Mouse (Mus musculus) hindbrain, embryonic 10.5 days (tissue): Measurements from ENCODE around the gene Iqsec1. TPM values are rescaled to one million over a fixed set of nuclear protein-coding genes. Genes with fewer than 3 reads are reported as not detected.

ENCODE experiments used
- DNase-seq: peaks from one replicate; pipeline ENCODE4 v3.0.0-alpha.2; 2017; ENCODE audit warnings: low spot score
- H3K27ac ChIP-seq: fragments of 300-500 bp; sonication (generic); 2 replicates; pipeline ENCODE4 v1.5.1; 2016; ENCODE audit warnings: mild to moderate bottlenecking, moderate library complexity
- H3K27me3 ChIP-seq: fragments of 300-500 bp; sonication (generic); 2 replicates; pipeline ENCODE4 v1.6.1; 2016; ENCODE audit warnings: mild to moderate bottlenecking; ENCODE audit not compliant: poor library complexity, insufficient read depth, severe bottlenecking
- H3K36me3 ChIP-seq: fragments of 300-500 bp; sonication (generic); 2 replicates; pipeline ENCODE4 v1.6.1; 2016; ENCODE audit warnings: mild to moderate bottlenecking, moderate library complexity
- H3K4me1 ChIP-seq: fragments of 300-500 bp; sonication (generic); replicated peaks from 2 replicates; pipeline ENCODE4 v1.6.1; 2016; ENCODE audit warnings: mild to moderate bottlenecking
- H3K4me3 ChIP-seq: fragments of 300-500 bp; sonication (generic); 2 replicates; pipeline ENCODE4 v1.5.1; 2016; ENCODE audit warnings: mild to moderate bottlenecking, moderate library complexity
- H3K9me3 ChIP-seq: fragments of 300-500 bp; sonication (generic); 2 replicates; pipeline ENCODE4 v1.6.1; 2016; ENCODE audit warnings: mild to moderate bottlenecking, moderate library complexity
- WGBS: fragments of 180-500 bp; shearing (Covaris S2); methylation state at CpG from one replicate; pipeline ENCODE4 v1.1.7; 2016; 5-methylcytosine and 5-hydroxymethylcytosine counted together
- polyA plus RNA-seq: library from polyadenylated mRNA; unstranded; fragments of >200 nt; fragmentation: Nextera tagmentation; extraction: Ambion mirVana; gene quantifications from 2 replicates; pipeline ENCODE4 v1.2.1, GENCODE M21; 2016

The Iqsec1 gene
- polyA plus RNA-seq, 1 experiment from 2014 or later, result 13.8 TPM

DNA sequence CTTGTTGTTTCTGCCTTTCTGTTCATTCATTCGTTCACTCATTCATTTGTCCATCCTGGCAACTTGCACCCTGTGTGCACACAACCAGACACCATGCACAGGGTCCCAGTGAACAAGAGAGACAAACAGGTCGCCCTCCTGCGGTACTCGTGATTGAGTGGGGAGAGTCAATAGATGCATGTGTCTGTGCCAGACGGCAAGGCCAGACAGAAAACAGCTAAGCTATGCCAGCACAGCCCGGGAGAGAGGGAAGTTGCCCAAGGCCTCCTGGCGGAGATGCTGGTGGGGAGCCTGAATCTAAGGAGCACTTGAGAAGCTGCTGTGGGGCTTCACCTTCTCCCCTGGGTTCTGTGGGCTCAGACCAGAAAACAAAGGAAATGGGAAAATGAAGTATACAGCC lies 373.1 kb downstream of the Iqsec1 start:
- peaks cover 20% of the 10 kb centered on the region for H3K4me1 ChIP-seq
- H3K27me3 ChIP-seq, result peaks cover 3% of the 10 kb centered on the region; the same call in 1 of the 2 replicates
- H3K4me3 ChIP-seq, result no peak overlapping the region
- no peaks in the 10 kb centered on the region for H3K36me3 ChIP-seq
- WGBS, result 81% methylated on average over 7 of the region's 7 CpGs
- H3K27ac ChIP-seq, result no peak overlapping the region
- no peak for DNase-seq
- no peaks in the 10 kb centered on the region for H3K9me3 ChIP-seq

DNA sequence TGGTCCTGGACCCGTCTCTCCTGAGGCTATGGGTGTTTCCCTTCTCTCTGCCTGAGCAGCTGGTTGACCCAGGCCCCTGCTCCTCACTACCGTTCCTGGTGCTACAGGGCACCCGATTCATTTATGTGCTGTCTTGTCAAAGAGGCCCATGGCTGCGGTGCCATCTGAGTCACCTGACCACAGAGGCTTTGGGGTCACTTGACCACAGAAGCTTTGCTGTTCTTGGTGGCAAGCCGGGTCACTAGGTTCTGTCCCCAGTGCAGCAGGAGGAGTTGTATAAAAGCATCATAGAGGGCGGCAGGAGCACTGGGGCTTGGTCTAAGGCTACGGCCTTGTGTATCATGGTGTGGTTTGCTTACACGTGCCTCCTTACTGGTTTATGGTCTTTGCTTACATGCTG lies 375.2 kb downstream of the Iqsec1 start:
- DNase-seq, result no peak
- 78% methylated on average over 8 of the region's 8 CpGs for WGBS
- no peaks in the 10 kb centered on the region for H3K36me3 ChIP-seq
- H3K9me3 ChIP-seq, result no peaks in the 10 kb centered on the region
- H3K27me3 ChIP-seq, result peaks cover 3% of the 10 kb centered on the region; the same call in 1 of the 2 replicates
- peaks cover 2% of the 10 kb centered on the region; the same call in 1 of the 2 replicates for H3K4me1 ChIP-seq
- H3K27ac ChIP-seq, result no peak overlapping the region
- H3K4me3 ChIP-seq, result no peak overlapping the region

DNA sequence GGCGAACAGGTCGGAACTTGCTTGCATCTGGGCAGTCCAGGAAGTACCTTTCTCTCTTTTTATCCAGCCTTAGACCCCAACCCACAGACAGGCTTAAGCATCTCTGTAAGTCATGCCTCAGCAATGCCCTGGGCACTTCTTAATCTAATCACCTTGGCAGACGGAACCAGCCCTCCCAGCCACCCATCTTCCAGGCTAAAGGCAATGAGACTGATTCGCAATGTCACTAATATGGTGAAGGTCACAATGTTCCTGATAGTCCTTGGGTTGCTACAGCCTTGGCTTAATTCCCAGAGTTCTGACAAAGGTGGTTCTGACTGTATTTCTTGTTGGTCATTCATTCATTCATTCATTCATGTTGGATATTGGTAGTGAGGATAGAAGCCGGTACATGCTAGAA lies 378.2 kb downstream of the Iqsec1 start:
- Histone ChIP-seq H3K36me3 (no peaks in the 10 kb centered on the region), H3K27ac (no peak overlapping the region), H3K4me3 (no peak overlapping the region), H3K4me1 (peaks cover 15% of the 10 kb centered on the region), H3K27me3 (peaks cover 12% of the 10 kb centered on the region), H3K9me3 (no peaks in the 10 kb centered on the region)
- 92% methylated on average over 5 of the region's 5 CpGs for WGBS
- DNase-seq, result no peak

DNA sequence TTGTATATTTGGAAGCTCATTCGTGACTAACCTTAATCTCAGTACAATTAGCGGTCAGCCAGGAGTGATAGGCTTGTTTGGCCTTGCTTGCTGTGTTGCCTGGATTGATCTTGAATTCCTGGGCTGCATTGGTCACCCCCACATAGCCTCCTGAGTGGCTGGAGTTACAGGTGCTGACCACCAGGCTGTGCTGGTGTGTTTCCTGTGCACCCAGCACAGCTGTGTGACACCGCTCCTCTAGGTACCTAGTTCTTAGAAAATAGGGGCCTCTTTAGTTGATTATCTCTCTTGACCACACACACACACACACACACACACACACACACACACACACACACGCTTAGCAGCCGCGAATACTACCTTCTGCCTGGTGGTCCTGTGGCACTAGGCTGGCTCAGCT lies 380.3 kb downstream of the Iqsec1 start:
- no peak overlapping the region for H3K27ac ChIP-seq

DNA sequence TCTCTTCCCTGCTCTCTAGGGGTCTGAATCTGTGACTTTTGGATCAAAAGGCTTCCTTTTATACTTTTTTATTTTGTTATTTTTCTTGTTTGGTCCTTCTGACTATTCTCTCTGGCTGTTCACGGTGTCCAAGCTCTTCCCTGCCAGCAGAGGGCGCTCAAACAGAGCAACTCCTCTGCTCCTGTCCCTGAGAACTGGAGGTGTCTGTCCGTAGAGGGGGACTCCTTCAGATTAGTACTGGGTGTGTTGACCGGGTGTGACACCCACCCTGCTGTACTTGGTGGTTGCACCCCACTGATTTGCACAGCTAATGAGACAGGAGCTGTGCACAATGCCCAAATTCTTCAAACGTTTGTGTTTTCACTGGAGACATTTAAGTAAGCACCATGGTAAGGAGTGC lies 381.3 kb downstream of the Iqsec1 start:
- Histone ChIP-seq H3K27ac (no peak overlapping the region), H3K4me3 (no peak overlapping the region), H3K9me3 (no peaks in the 10 kb centered on the region), H3K27me3 (peaks cover 19% of the 10 kb centered on the region), H3K4me1 (peaks cover 21% of the 10 kb centered on the region), H3K36me3 (no peaks in the 10 kb centered on the region)
- DNase-seq, result peak; percentile 58
- 20% methylated on average over 5 of the region's 5 CpGs for WGBS

More for the DNA sequence above, 380.3 kb downstream of the Iqsec1 start:
- peak; percentile 12 for DNase-seq
- WGBS, result 67% methylated on average over 6 of the region's 6 CpGs
- H3K4me1 ChIP-seq, result peaks cover 21% of the 10 kb centered on the region
- H3K27me3 ChIP-seq, result peaks cover 14% of the 10 kb centered on the region
- H3K9me3 ChIP-seq, result no peaks in the 10 kb centered on the region
- H3K36me3 ChIP-seq, result no peaks in the 10 kb centered on the region
- no peak overlapping the region for H3K4me3 ChIP-seq

DNA sequence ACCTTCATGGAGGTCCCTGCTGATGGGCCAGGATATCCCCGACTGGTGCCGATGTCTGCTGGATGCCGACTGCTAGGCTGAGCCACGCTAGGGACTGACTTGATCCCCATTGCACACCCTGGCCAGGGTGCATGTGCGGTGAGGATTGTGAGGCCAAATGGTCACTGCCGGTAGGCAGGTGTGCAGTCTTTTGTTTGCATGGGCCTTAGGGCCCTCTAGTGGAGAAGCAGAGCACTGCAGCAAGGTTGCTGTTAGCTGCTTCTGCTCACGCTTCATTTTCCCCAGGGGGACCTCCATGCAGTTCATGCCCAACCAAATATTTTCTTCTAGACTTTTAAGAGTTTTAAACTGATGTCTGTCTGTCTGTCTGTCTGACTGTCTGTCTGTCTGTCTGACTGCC lies 381.9 kb downstream of the Iqsec1 start:
- peak; percentile 79 for DNase-seq
- Histone ChIP-seq H3K27me3 (peaks cover 23% of the 10 kb centered on the region), H3K4me3 (no peak overlapping the region), H3K27ac (no peak overlapping the region), H3K9me3 (no peaks in the 10 kb centered on the region), H3K36me3 (no peaks in the 10 kb centered on the region), H3K4me1 (peaks cover 21% of the 10 kb centered on the region)
- 23% methylated on average over 7 of the region's 7 CpGs for WGBS

Other genes with a start within 250 kb of the Iqsec1 start
- 24.0 and 28.8 TPM in 2 replicates for gene Nup210, start 128.1 kb upstream of the Iqsec1 start, polyA plus RNA-seq
- gene Hdac11, start 168.0 kb upstream of the Iqsec1 start, polyA plus RNA-seq, result 12.3 and 15.6 TPM in 2 replicates
- 28.5 and 32.2 TPM in 2 replicates for gene Fbln2, start 223.8 kb upstream of the Iqsec1 start, polyA plus RNA-seq